Mouse (Mus musculus) lung, embryonic 14.5 days (tissue): ENCODE data around the gene Nfkb1. TPM values are rescaled to one million over a fixed set of nuclear protein-coding genes. Genes with fewer than 3 reads are reported as not detected.

Source experiments
- ATAC-seq: fragments of 200-750 bp; cut with Nextera tagmentation; 2 replicates; pipeline ENCODE4 v1.8.0; 2017; ENCODE audit warnings: mild to moderate bottlenecking, moderate TSS enrichment, moderate library complexity; ENCODE audit not compliant: insufficient read depth
- DNase-seq: peaks from one replicate; pipeline ENCODE4 v3.0.0-alpha.2; 2015
- H3K27ac ChIP-seq: fragments of 300-500 bp; sonication (generic); 2 replicates; pipeline ENCODE4 v1.5.1; 2014; ENCODE audit warnings: low read depth, mild to moderate bottlenecking, moderate library complexity
- H3K27me3 ChIP-seq: fragments of 300-500 bp; sonication (generic); 2 replicates; pipeline ENCODE4 v1.6.1; 2014; ENCODE audit warnings: low read length, control low read depth; ENCODE audit not compliant: insufficient read depth
- H3K36me3 ChIP-seq: fragments of 300-500 bp; sonication (generic); 2 replicates; pipeline ENCODE4 v1.6.1; 2014; ENCODE audit warnings: control low read depth; ENCODE audit not compliant: insufficient read depth
- H3K4me1 ChIP-seq: fragments of 300-500 bp; sonication (generic); 2 replicates; pipeline ENCODE4 v1.6.1; 2014; ENCODE audit warnings: antibody characterized with exemption, control low read depth; ENCODE audit not compliant: insufficient read depth
- H3K4me2 ChIP-seq: fragments of 300-500 bp; sonication (generic); 2 replicates; pipeline ENCODE4 v1.6.1; 2014; ENCODE audit warnings: mild to moderate bottlenecking
- H3K4me3 ChIP-seq: fragments of 300-500 bp; sonication (generic); 2 replicates; pipeline ENCODE4 v1.5.1; 2014; ENCODE audit warnings: low read depth, low read length
- H3K9ac ChIP-seq: fragments of 300-500 bp; sonication (generic); 2 replicates; pipeline ENCODE4 v1.6.1; 2014
- H3K9me3 ChIP-seq: fragments of 300-500 bp; sonication (generic); 2 replicates; pipeline ENCODE4 v1.6.1; 2016; ENCODE audit warnings: low read depth, low read length, control low read depth
- CTCF ChIP-seq: IDR thresholded peaks from 2 replicates; pipeline ENCODE4 v1.5.1; 2016; ENCODE audit warnings: antibody characterized with exemption, low read depth
- WGBS: fragments of 180-500 bp; shearing (Covaris S2); extraction: QIAGEN DNeasy Blood & Tissue Kit; methylation state at CpG from one replicate; pipeline ENCODE4 v1.1.7; 2014; 5-methylcytosine and 5-hydroxymethylcytosine counted together
- polyA plus RNA-seq: library from polyadenylated mRNA; unstranded; fragments of >200 nt; fragmentation: Nextera tagmentation; extraction: Ambion mirVana; gene quantifications from 2 replicates; pipeline ENCODE4 v1.2.1, GENCODE M21; 2014

Gene Nfkb1
- polyA plus RNA-seq = 34.4 and 34.8 TPM in 2 replicates

DNA sequence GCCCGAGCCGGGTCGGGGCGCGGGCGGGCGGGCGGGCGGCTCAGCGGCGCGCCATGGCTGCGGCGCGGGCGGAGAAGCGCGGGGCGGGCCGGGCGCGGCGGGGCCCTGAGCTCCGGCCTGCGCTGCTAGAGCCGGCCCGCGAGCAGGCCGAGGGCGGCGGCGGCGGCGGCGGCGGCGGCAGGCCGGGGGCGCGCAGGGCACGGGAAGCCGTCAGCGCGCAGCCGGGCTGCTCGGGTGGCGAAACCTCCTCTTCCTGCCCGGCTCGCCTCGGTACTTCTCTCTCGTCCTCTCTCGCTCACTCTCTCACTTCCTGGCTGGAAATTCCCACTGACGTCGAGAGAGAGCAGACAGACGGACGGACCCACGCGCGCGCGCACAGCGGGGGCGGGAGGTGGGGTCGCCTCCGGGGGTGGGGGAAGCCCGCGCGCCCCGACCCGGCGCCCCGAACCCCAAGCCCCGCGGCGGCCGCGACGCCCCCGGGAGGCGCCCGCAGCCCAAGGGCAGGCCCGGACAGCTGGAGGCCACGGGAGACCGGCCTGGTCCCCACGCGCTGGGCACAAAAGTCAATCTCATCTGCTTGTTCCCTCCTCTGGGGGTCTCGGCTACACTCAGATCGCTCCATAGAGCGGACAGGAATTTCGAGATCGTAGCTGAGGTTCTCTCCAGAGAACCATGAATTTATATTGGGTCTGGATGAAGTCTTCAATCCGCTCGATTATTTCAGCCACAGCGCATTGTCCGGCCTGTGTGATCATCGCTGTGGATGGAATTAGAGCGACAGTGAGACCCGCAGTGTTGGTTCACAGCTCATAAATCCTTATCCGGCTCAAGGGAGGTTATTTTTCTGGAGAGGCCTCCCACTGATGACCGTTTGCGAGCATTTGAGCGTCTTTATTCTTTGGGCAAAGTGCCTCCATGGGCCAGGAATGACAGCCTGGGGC lies at the start of gene Nfkb1:
Gene Nfkb1 (minus strand): TSS at position 357 of the 941 bp plus-strand sequence.
- H3K4me1 ChIP-seq = peaks cover 13% of the 10 kb centered on the region
- H3K27me3 ChIP-seq = no peaks in the 10 kb centered on the region
- peak within 1 kb of the TSS; percentile 80 for H3K4me3 ChIP-seq
- TF ChIP-seq CTCF = no peak
- no peaks in the 10 kb centered on the region for H3K36me3 ChIP-seq
- peak within 1 kb of the TSS; percentile 78 for H3K4me2 ChIP-seq
- no peaks in the 10 kb centered on the region for H3K9me3 ChIP-seq
- WGBS = under 1% methylated on average over 59 of the region's 102 CpGs
- peak within 1 kb of the TSS; percentile 96 for H3K9ac ChIP-seq
- peak; percentile 82 for DNase-seq
- ATAC-seq = peak; percentile 81
- peak within 1 kb of the TSS; percentile 97 for H3K27ac ChIP-seq

- no peaks in the 10 kb centered on the region for H3K27me3 ChIP-seq
- WGBS = 81% methylated on average over 8 of the region's 8 CpGs
- no peak for DNase-seq
- H3K4me2 ChIP-seq = no peak overlapping the region
- TF ChIP-seq CTCF = no peak
- H3K4me1 ChIP-seq = no peaks in the 10 kb centered on the region
- no peak overlapping the region for H3K4me3 ChIP-seq
- H3K27ac ChIP-seq = no peak overlapping the region
- no peaks in the 10 kb centered on the region for H3K9me3 ChIP-seq
- no peak for ATAC-seq
- no peaks in the 10 kb centered on the region for H3K36me3 ChIP-seq
- no peak overlapping the region for H3K9ac ChIP-seq
Observed at GRCm38 (mm10) chr3:135740711-135741110, 49.4 kb upstream of the Nfkb1 start.

DNA sequence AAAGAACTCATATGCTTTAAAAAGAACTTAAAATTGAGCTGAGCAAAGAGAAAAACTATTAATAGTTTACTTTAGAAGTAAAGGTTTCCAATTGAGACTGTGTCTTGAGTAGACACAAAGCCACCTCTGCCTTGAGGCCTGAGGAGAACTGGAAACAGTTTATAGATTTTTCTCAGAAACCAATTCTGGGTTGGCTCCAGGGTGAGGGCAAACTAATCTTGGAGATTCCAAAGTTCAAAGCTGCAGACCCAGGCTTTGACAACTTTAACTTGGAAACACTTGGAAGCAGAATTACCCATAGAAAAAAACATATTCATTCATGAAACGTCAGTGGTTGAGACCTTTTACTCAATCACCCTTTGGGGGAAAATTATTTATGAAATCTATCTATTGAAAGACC lies 43.4 kb upstream of the Nfkb1 start:
- H3K4me1 ChIP-seq = peaks cover 3% of the 10 kb centered on the region; the same call in 1 of the 2 replicates
- DNase-seq = no peak
- H3K9ac ChIP-seq = no peak overlapping the region
- no peaks in the 10 kb centered on the region for H3K36me3 ChIP-seq
- no peak overlapping the region for H3K4me2 ChIP-seq
- WGBS = 69% methylated on average over 1 of the region's 1 CpGs
- no peak overlapping the region for H3K27ac ChIP-seq
- H3K27me3 ChIP-seq = no peaks in the 10 kb centered on the region
- H3K9me3 ChIP-seq = no peaks in the 10 kb centered on the region
- no peak overlapping the region for H3K4me3 ChIP-seq
- no peak for TF ChIP-seq CTCF
- no peak for ATAC-seq

- Histone ChIP-seq H3K36me3 (no peaks in the 10 kb centered on the region), H3K4me2 (no peak overlapping the region), H3K27me3 (no peaks in the 10 kb centered on the region), H3K9me3 (no peaks in the 10 kb centered on the region), H3K27ac (no peak overlapping the region; the same call in 1 of the 2 replicates), H3K9ac (no peak overlapping the region), H3K4me3 (no peak overlapping the region), H3K4me1 (peaks cover 3% of the 10 kb centered on the region; the same call in 1 of the 2 replicates)
- peak; percentile 36 for DNase-seq
- 0 out of 2 replicates have a peak, but pooled peaks have one; percentile 33 for ATAC-seq
- 64% methylated on average over 10 of the region's 10 CpGs for WGBS
- no peak for TF ChIP-seq CTCF
Observed at GRCm38 (mm10) chr3:135732747-135733445, 41.5 kb upstream of the Nfkb1 start.

GRCm38 (mm10) chr3:135731292-135732047 lies 40.1 kb upstream of the Nfkb1 start:
- Histone ChIP-seq H3K36me3 (no peaks in the 10 kb centered on the region), H3K9ac (no peak overlapping the region), H3K4me3 (no peak overlapping the region), H3K4me2 (peak overlapping the region; percentile 10; the same call in 1 of the 2 replicates), H3K9me3 (no peaks in the 10 kb centered on the region), H3K27ac (no peak overlapping the region), H3K27me3 (no peaks in the 10 kb centered on the region), H3K4me1 (peaks cover 3% of the 10 kb centered on the region; the same call in 1 of the 2 replicates)
- TF ChIP-seq CTCF = peak; percentile 96
- ATAC-seq = peak; percentile 68
- 22% methylated on average over 17 of the region's 17 CpGs for WGBS
- peak; percentile 100 for DNase-seq

DNA sequence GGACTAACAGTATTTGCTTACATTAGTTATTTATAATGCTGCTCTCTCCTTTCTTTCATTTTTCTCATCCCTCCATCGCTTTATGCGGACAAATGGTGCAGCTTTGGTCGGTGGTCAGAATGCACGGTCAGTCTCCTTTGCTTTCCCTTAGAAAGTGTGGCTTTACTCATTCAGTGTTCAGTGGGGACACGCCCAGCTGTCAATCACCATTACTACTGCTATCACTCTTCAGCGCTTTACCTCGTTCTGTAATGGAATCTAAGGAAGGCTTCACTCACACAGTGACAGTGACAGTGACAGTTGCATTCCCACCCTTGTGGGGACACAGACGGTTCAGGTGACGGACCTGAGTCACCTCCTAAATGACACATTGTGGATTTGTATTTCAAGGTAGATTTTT lies 39.4 kb upstream of the Nfkb1 start:
- 52% methylated on average over 9 of the region's 9 CpGs for WGBS
- H3K27me3 ChIP-seq = no peaks in the 10 kb centered on the region
- H3K4me2 ChIP-seq = no peak overlapping the region
- H3K4me3 ChIP-seq = no peak overlapping the region
- no peak for DNase-seq
- no peaks in the 10 kb centered on the region for H3K9me3 ChIP-seq
- no peak for TF ChIP-seq CTCF
- no peaks in the 10 kb centered on the region for H3K36me3 ChIP-seq
- peak; percentile 36; the same call in 1 of the 2 replicates for ATAC-seq
- peaks cover 3% of the 10 kb centered on the region; the same call in 1 of the 2 replicates for H3K4me1 ChIP-seq
- H3K9ac ChIP-seq = no peak overlapping the region
- no peak overlapping the region for H3K27ac ChIP-seq
